Mouse (Mus musculus) neural tube, embryonic 12.5 days (tissue): ENCODE measurements around the gene Rgs3. TPM values are rescaled to one million over a fixed set of nuclear protein-coding genes. Genes with fewer than 3 reads are reported as not detected.

Experiments
- ATAC-seq: fragments of 200-750 bp; cut with Nextera tagmentation; 2 replicates; pipeline ENCODE4 v1.8.0; 2017; ENCODE audit warnings: low read depth, mild to moderate bottlenecking, moderate TSS enrichment, moderate library complexity; ENCODE audit not compliant: low FRiP score
- H3K27ac ChIP-seq: fragments of 300-500 bp; sonication (generic); 2 replicates; pipeline ENCODE4 v1.5.1; 2016
- H3K27me3 ChIP-seq: fragments of 300-500 bp; sonication (generic); replicated peaks from 2 replicates; pipeline ENCODE4 v1.6.1; 2016; ENCODE audit warnings: mild to moderate bottlenecking
- H3K36me3 ChIP-seq: fragments of 300-500 bp; sonication (generic); 2 replicates; pipeline ENCODE4 v1.6.1; 2016; ENCODE audit warnings: mild to moderate bottlenecking
- H3K4me1 ChIP-seq: fragments of 300-500 bp; sonication (generic); 2 replicates; pipeline ENCODE4 v1.6.1; 2016
- H3K4me2 ChIP-seq: fragments of 300-500 bp; sonication (generic); replicated peaks from 2 replicates; pipeline ENCODE4 v1.6.1; 2016; ENCODE audit warnings: mild to moderate bottlenecking
- H3K4me3 ChIP-seq: fragments of 300-500 bp; sonication (generic); 2 replicates; pipeline ENCODE4 v1.5.1; 2016
- H3K9ac ChIP-seq: fragments of 300-500 bp; sonication (generic); 2 replicates; pipeline ENCODE4 v1.6.1; 2016; ENCODE audit warnings: mild to moderate bottlenecking
- H3K9me3 ChIP-seq: fragments of 300-500 bp; sonication (generic); 2 replicates; pipeline ENCODE4 v1.6.1; 2016; ENCODE audit warnings: mild to moderate bottlenecking
- WGBS: fragments of 180-500 bp; shearing (Covaris S2); methylation state at CpG from one replicate; pipeline ENCODE4 v1.1.7; 2016; 5-methylcytosine and 5-hydroxymethylcytosine counted together
- polyA plus RNA-seq: library from polyadenylated mRNA; unstranded; fragments of >200 nt; fragmentation: Nextera tagmentation; extraction: Ambion mirVana; gene quantifications from 2 replicates; pipeline ENCODE4 v1.2.1, GENCODE M21; 2016

The Rgs3 gene
- polyA plus RNA-seq, 1 experiment from 2014 or later = 77.3 TPM

GRCm38 (mm10) chr4:62652215-62652614 is 92.6 kb downstream of the Rgs3 start:
- no peak overlapping the region for H3K27ac ChIP-seq
- H3K4me3 ChIP-seq = no peak overlapping the region
- no peaks in the 10 kb centered on the region for H3K27me3 ChIP-seq
- WGBS = 65% methylated on average over 4 of the region's 4 CpGs
- no peaks in the 10 kb centered on the region for H3K4me1 ChIP-seq
- H3K9me3 ChIP-seq = no peaks in the 10 kb centered on the region
- no peak for ATAC-seq
- H3K4me2 ChIP-seq = no peak overlapping the region
- no peak overlapping the region for H3K9ac ChIP-seq
- H3K36me3 ChIP-seq = peaks cover 3% of the 10 kb centered on the region; the same call in 1 of the 2 replicates

- H3K4me2 ChIP-seq = no peak overlapping the region
- H3K9me3 ChIP-seq = no peaks in the 10 kb centered on the region
- H3K36me3 ChIP-seq = peaks cover 5% of the 10 kb centered on the region; the same call in 1 of the 2 replicates
- H3K9ac ChIP-seq = no peak overlapping the region
- H3K4me3 ChIP-seq = no peak overlapping the region
- WGBS = 79% methylated on average over 12 of the region's 12 CpGs
- no peak overlapping the region for H3K27ac ChIP-seq
- H3K27me3 ChIP-seq = no peaks in the 10 kb centered on the region
- ATAC-seq = no peak
- peaks cover under 1% of the 10 kb centered on the region; the same call in 1 of the 2 replicates for H3K4me1 ChIP-seq
Measured at GRCm38 (mm10) chr4:62652921-62653757, 93.5 kb downstream of the Rgs3 start.

- Histone ChIP-seq H3K4me1 (peaks cover 10% of the 10 kb centered on the region), H3K27me3 (no peaks in the 10 kb centered on the region)
Measured at GRCm38 (mm10) chr4:62653922-62654661, 94.4 kb downstream of the Rgs3 start.

GRCm38 (mm10) chr4:62659264-62659663 is 99.6 kb downstream of the Rgs3 start:
- Histone ChIP-seq H3K27ac (no peak overlapping the region), H3K4me3 (no peak overlapping the region), H3K9me3 (no peaks in the 10 kb centered on the region), H3K27me3 (no peaks in the 10 kb centered on the region), H3K4me2 (peak overlapping the region; percentile 22; the same call in 1 of the 2 replicates), H3K4me1 (peaks cover 54% of the 10 kb centered on the region), H3K9ac (no peak overlapping the region), H3K36me3 (peaks cover 5% of the 10 kb centered on the region; the same call in 1 of the 2 replicates)
- peak; percentile 35 for ATAC-seq
- WGBS = 3% methylated on average over 15 of the region's 15 CpGs

More at GRCm38 (mm10) chr4:62653922-62654661, 94.4 kb downstream of the Rgs3 start:
- WGBS = 93% methylated on average over 5 of the region's 5 CpGs
- Histone ChIP-seq H3K27ac (no peak overlapping the region), H3K36me3 (peaks cover 5% of the 10 kb centered on the region; the same call in 1 of the 2 replicates), H3K4me2 (no peak overlapping the region), H3K9me3 (no peaks in the 10 kb centered on the region), H3K9ac (no peak overlapping the region), H3K4me3 (no peak overlapping the region)
- ATAC-seq = no peak

- Histone ChIP-seq H3K27me3 (no peaks in the 10 kb centered on the region), H3K36me3 (peaks cover 5% of the 10 kb centered on the region; the same call in 1 of the 2 replicates), H3K9me3 (no peaks in the 10 kb centered on the region), H3K4me3 (no peak overlapping the region), H3K4me1 (peaks cover 54% of the 10 kb centered on the region), H3K27ac (peak overlapping the region; percentile 42; the same call in 1 of the 2 replicates), H3K4me2 (peak overlapping the region; percentile 43), H3K9ac (peak overlapping the region; percentile 33; the same call in 1 of the 2 replicates)
- ATAC-seq = peak; percentile 31; the same call in 1 of the 2 replicates
- 8% methylated on average over 14 of the region's 14 CpGs for WGBS
Measured at GRCm38 (mm10) chr4:62659861-62660553, 100.4 kb downstream of the Rgs3 start.

GRCm38 (mm10) chr4:62660554-62660864 is 100.9 kb downstream of the Rgs3 start:
- H3K27ac ChIP-seq = peak overlapping the region; percentile 42; the same call in 1 of the 2 replicates
- ATAC-seq = peak; percentile 49; the same call in 1 of the 2 replicates
- peaks cover 54% of the 10 kb centered on the region for H3K4me1 ChIP-seq
- peak overlapping the region; percentile 43 for H3K4me2 ChIP-seq
- peaks cover 5% of the 10 kb centered on the region; the same call in 1 of the 2 replicates for H3K36me3 ChIP-seq
- H3K4me3 ChIP-seq = no peak overlapping the region
- H3K27me3 ChIP-seq = no peaks in the 10 kb centered on the region
- no peaks in the 10 kb centered on the region for H3K9me3 ChIP-seq
- peak overlapping the region; percentile 33; the same call in 1 of the 2 replicates for H3K9ac ChIP-seq
- 2% methylated on average over 3 of the region's 3 CpGs for WGBS

GRCm38 (mm10) chr4:62661311-62661849 is 101.7 kb downstream of the Rgs3 start:
- H3K27me3 ChIP-seq = no peaks in the 10 kb centered on the region
- H3K4me2 ChIP-seq = no peak overlapping the region
- H3K9me3 ChIP-seq = no peaks in the 10 kb centered on the region
- 67% methylated on average over 8 of the region's 8 CpGs for WGBS
- H3K4me1 ChIP-seq = peaks cover 54% of the 10 kb centered on the region
- ATAC-seq = 0 out of 2 replicates have a peak, but pooled peaks have one; percentile 15
- H3K27ac ChIP-seq = no peak overlapping the region
- H3K36me3 ChIP-seq = peaks cover 5% of the 10 kb centered on the region; the same call in 1 of the 2 replicates
- no peak overlapping the region for H3K4me3 ChIP-seq
- H3K9ac ChIP-seq = no peak overlapping the region

- Histone ChIP-seq H3K9me3 (no peaks in the 10 kb centered on the region), H3K4me2 (peak overlapping the region; percentile 22), H3K36me3 (no peaks in the 10 kb centered on the region), H3K4me1 (peaks cover 51% of the 10 kb centered on the region), H3K4me3 (no peak overlapping the region), H3K27me3 (no peaks in the 10 kb centered on the region), H3K27ac (peak overlapping the region; percentile 20; the same call in 1 of the 2 replicates), H3K9ac (no peak overlapping the region)
- 16% methylated on average over 6 of the region's 6 CpGs for WGBS
- ATAC-seq = peak; percentile 60
Measured at GRCm38 (mm10) chr4:62663348-62663747, 103.7 kb downstream of the Rgs3 start.

GRCm38 (mm10) chr4:62665842-62666241 is 106.2 kb downstream of the Rgs3 start:
- H3K4me2 ChIP-seq = no peak overlapping the region
- no peaks in the 10 kb centered on the region for H3K27me3 ChIP-seq
- peaks cover 32% of the 10 kb centered on the region for H3K4me1 ChIP-seq
- no peaks in the 10 kb centered on the region for H3K9me3 ChIP-seq
- no peak overlapping the region for H3K9ac ChIP-seq
- H3K36me3 ChIP-seq = no peaks in the 10 kb centered on the region
- WGBS = 65% methylated on average over 2 of the region's 2 CpGs
- H3K4me3 ChIP-seq = no peak overlapping the region
- H3K27ac ChIP-seq = no peak overlapping the region
- ATAC-seq = no peak

GRCm38 (mm10) chr4:62668666-62669065 is 109.0 kb downstream of the Rgs3 start:
- Histone ChIP-seq H3K27me3 (no peaks in the 10 kb centered on the region), H3K4me2 (no peak overlapping the region), H3K4me3 (no peak overlapping the region), H3K9me3 (no peaks in the 10 kb centered on the region), H3K36me3 (no peaks in the 10 kb centered on the region), H3K27ac (no peak overlapping the region), H3K9ac (no peak overlapping the region), H3K4me1 (peaks cover 13% of the 10 kb centered on the region)
- 89% methylated on average over 8 of the region's 8 CpGs for WGBS
- ATAC-seq = no peak
